14 mouse cellular contexts compared by ENCODE assay signal in genomic region chr2:172845536-172846310, GRCm38 (mm10).
DNase-seq lines count a peak whose midpoint lies in the region; ATAC-seq lines count a peak whose summit lies in the region.
"Had no signal": no experiment of that assay in that cellular context is flagged by ENCODE, and none has a peak within 500 bp of the region (broad histone marks: within the 10 kb centered on the region; RNA-seq: fewer than 3 reads in every experiment).

No protein-coding gene starts in this region.

- H3K27me3 ChIP-seq in hindbrain, embryonic 10.5 days (ENCODE audit: insufficient read depth, poor library complexity, severe bottlenecking): no peaks in the 10 kb centered on the region; the same call in 1 of the 2 replicates
- H3K27me3 ChIP-seq in hindbrain, embryonic 14.5 days (ENCODE audit: control insufficient read depth, insufficient read depth, low read length): no peaks in the 10 kb centered on the region
- no peaks in the 10 kb centered on the region for H3K27me3 ChIP-seq in kidney, embryonic 14.5 days (ENCODE audit: control insufficient read depth, insufficient read depth, low read length)
- no peaks in the 10 kb centered on the region for H3K27me3 ChIP-seq in embryonic facial prominence, embryonic 14.5 days (replicated peaks; ENCODE audit: control insufficient read depth, insufficient read depth, low read length)
- no peaks in the 10 kb centered on the region for H3K27me3 ChIP-seq in stomach, embryonic 14.5 days (ENCODE audit: control insufficient read depth, insufficient read depth, low read length)
- H3K27me3 ChIP-seq: neural tube, embryonic 13.5 days had no signal

- WGBS in hindbrain, embryonic 10.5 days: 62% methylated on average over 31 of the region's 31 CpGs
- WGBS in hindbrain, embryonic 14.5 days: 63% methylated on average over 31 of the region's 31 CpGs
- WGBS in kidney, embryonic 14.5 days: 45% methylated on average over 31 of the region's 31 CpGs
- WGBS in embryonic facial prominence, embryonic 14.5 days: 31% methylated on average over 31 of the region's 31 CpGs
- WGBS in stomach, embryonic 14.5 days: 50% methylated on average over 31 of the region's 31 CpGs

- H3K9ac ChIP-seq in hindbrain, embryonic 14.5 days: no peak overlapping the region
- H3K9ac ChIP-seq in kidney, embryonic 14.5 days (ENCODE audit: low read depth, low read length): no peak overlapping the region
- H3K9ac ChIP-seq in embryonic facial prominence, embryonic 14.5 days (ENCODE audit: low read depth, low read length): peak overlapping the region; percentile 37
- 0 out of 2 replicates have a peak overlapping the region, but pooled peaks have one; percentile 7 for H3K9ac ChIP-seq in stomach, embryonic 14.5 days (replicated peaks; ENCODE audit: low read depth, low read length)
- H3K9ac ChIP-seq: liver, postnatal 0 days; neural tube, embryonic 13.5 days had no signal

- peaks cover 29% of the 10 kb centered on the region for H3K4me1 ChIP-seq in hindbrain, embryonic 10.5 days (replicated peaks)
- H3K4me1 ChIP-seq in hindbrain, embryonic 14.5 days (replicated peaks; ENCODE audit: control insufficient read depth, insufficient read depth, low read length): 0 out of 2 replicates have a peak, but pooled peaks cover 3% of the 10 kb centered on the region
- H3K4me1 ChIP-seq in kidney, embryonic 14.5 days (ENCODE audit: control insufficient read depth, insufficient read depth, low read length): peaks cover 53% of the 10 kb centered on the region
- peaks cover 35% of the 10 kb centered on the region for H3K4me1 ChIP-seq in embryonic facial prominence, embryonic 14.5 days (ENCODE audit: control insufficient read depth, insufficient read depth, low read length)
- peaks cover 14% of the 10 kb centered on the region; the same call in 1 of the 2 replicates for H3K4me1 ChIP-seq in stomach, embryonic 14.5 days (ENCODE audit: control insufficient read depth, insufficient read depth, low read length)

- no peak for DNase-seq in hindbrain, embryonic 10.5 days (ENCODE audit: low spot score)
- DNase-seq in hindbrain, embryonic 14.5 days (ENCODE audit: low spot score): no peak
- DNase-seq in kidney, postnatal 4 days: peak; percentile 57 to 71
- DNase-seq in embryonic facial prominence, embryonic 14.5 days (ENCODE audit: low spot score): no peak
- no peak for DNase-seq in testis, postnatal 14 days (ENCODE audit: low spot score)
- DNase-seq: cerebellum, adult 18-20 months; liver, postnatal 0 days; right cerebral cortex, postnatal 4 days; thymus, postnatal 25 days had no signal

- no peaks in the 10 kb centered on the region for H3K36me3 ChIP-seq in hindbrain, embryonic 10.5 days
- no peaks in the 10 kb centered on the region for H3K36me3 ChIP-seq in hindbrain, embryonic 14.5 days (replicated peaks; ENCODE audit: control insufficient read depth, insufficient read depth)
- H3K36me3 ChIP-seq in kidney, embryonic 14.5 days (ENCODE audit: control insufficient read depth, insufficient read depth, low read length): no peaks in the 10 kb centered on the region
- no peaks in the 10 kb centered on the region for H3K36me3 ChIP-seq in embryonic facial prominence, embryonic 14.5 days (ENCODE audit: control insufficient read depth, insufficient read depth, low read length)
- no peaks in the 10 kb centered on the region for H3K36me3 ChIP-seq in stomach, embryonic 14.5 days (ENCODE audit: control insufficient read depth, insufficient read depth, low read length)
- H3K36me3 ChIP-seq: neural tube, embryonic 13.5 days had no signal

- no peak overlapping the region for H3K4me3 ChIP-seq in hindbrain, embryonic 10.5 days
- H3K4me3 ChIP-seq in hindbrain, embryonic 14.5 days (replicated peaks; ENCODE audit: low read length): no peak overlapping the region
- no peak overlapping the region for H3K4me3 ChIP-seq in kidney, embryonic 14.5 days (ENCODE audit: low read length)
- H3K4me3 ChIP-seq in embryonic facial prominence, embryonic 14.5 days (ENCODE audit: low read depth, low read length): no peak overlapping the region
- H3K4me3 ChIP-seq in stomach, embryonic 14.5 days (ENCODE audit: low read depth, low read length): no peak overlapping the region
- H3K4me3 ChIP-seq: neural tube, embryonic 13.5 days had no signal

- H3K27ac ChIP-seq in hindbrain, embryonic 10.5 days: peak overlapping the region; percentile 64
- no peak overlapping the region for H3K27ac ChIP-seq in hindbrain, embryonic 14.5 days
- H3K27ac ChIP-seq in kidney, embryonic 14.5 days (ENCODE audit: low read depth, low read length): no peak overlapping the region
- peak overlapping the region; percentile 89 for H3K27ac ChIP-seq in embryonic facial prominence, embryonic 14.5 days (replicated peaks; ENCODE audit: low read depth, low read length)
- no peak overlapping the region for H3K27ac ChIP-seq in stomach, embryonic 14.5 days (ENCODE audit: low read length)
- H3K27ac ChIP-seq: neural tube, embryonic 13.5 days had no signal

- no peaks in the 10 kb centered on the region for H3K9me3 ChIP-seq in hindbrain, embryonic 10.5 days
- no peaks in the 10 kb centered on the region for H3K9me3 ChIP-seq in hindbrain, embryonic 14.5 days (ENCODE audit: control insufficient read depth, low read length)
- no peaks in the 10 kb centered on the region for H3K9me3 ChIP-seq in kidney, embryonic 14.5 days (ENCODE audit: control insufficient read depth, low read length)
- no peaks in the 10 kb centered on the region for H3K9me3 ChIP-seq in embryonic facial prominence, embryonic 14.5 days (ENCODE audit: control insufficient read depth, low read length)
- no peaks in the 10 kb centered on the region for H3K9me3 ChIP-seq in stomach, embryonic 14.5 days (ENCODE audit: control insufficient read depth, low read depth, low read length)
- H3K9me3 ChIP-seq: neural tube, embryonic 13.5 days had no signal

- no peak for ATAC-seq in hindbrain, embryonic 14.5 days (ENCODE audit: low FRiP score)
- no peak for ATAC-seq in kidney, embryonic 14.5 days (ENCODE audit: low FRiP score, low TSS enrichment)
- ATAC-seq in embryonic facial prominence, embryonic 14.5 days (ENCODE audit: low read depth): peak; percentile 64
- no peak for ATAC-seq in stomach, embryonic 14.5 days (ENCODE audit: insufficient number of reproducible peaks, insufficient read depth, low FRiP score, low read depth)
- ATAC-seq: CD4-positive, CD25-positive, alpha-beta regulatory T cell, adult 4 months; inflammation-experienced regulatory T-cells, adult 6 months; liver, postnatal 0 days had no signal

- H3K4me2 ChIP-seq in hindbrain, embryonic 14.5 days (replicated peaks): no peak overlapping the region
- no peak overlapping the region for H3K4me2 ChIP-seq in kidney, embryonic 14.5 days (replicated peaks; ENCODE audit: low read depth, low read length)
- H3K4me2 ChIP-seq in embryonic facial prominence, embryonic 14.5 days (ENCODE audit: low read depth, low read length): peak overlapping the region; percentile 23
- no peak overlapping the region for H3K4me2 ChIP-seq in stomach, embryonic 14.5 days (replicated peaks; ENCODE audit: low read depth, low read length)
- H3K4me2 ChIP-seq: neural tube, embryonic 13.5 days had no signal

Comparison
In these comparisons a context has a peak if more than half of its experiments do, and no peak if none do; other contexts are left out.
1. H3K27ac ChIP-seq: peak in hindbrain, embryonic 10.5 days (single experiment) and embryonic facial prominence, embryonic 14.5 days (single experiment); none in hindbrain, embryonic 14.5 days (single experiment), kidney, embryonic 14.5 days (single experiment) and stomach, embryonic 14.5 days (single experiment).
2. DNase-seq: peak in kidney, postnatal 4 days (2 of 2); none in hindbrain, embryonic 10.5 days (single experiment), hindbrain, embryonic 14.5 days (single experiment), embryonic facial prominence, embryonic 14.5 days (single experiment) and testis, postnatal 14 days (single experiment).
3. H3K9ac ChIP-seq: peak in embryonic facial prominence, embryonic 14.5 days (single experiment) and stomach, embryonic 14.5 days (single experiment); none in hindbrain, embryonic 14.5 days (single experiment) and kidney, embryonic 14.5 days (single experiment).